Mouse (Mus musculus) liver, adult 2 months (tissue): Measurements from ENCODE around the gene AC192777.2. TPM values are rescaled to one million over a fixed set of nuclear protein-coding genes. Genes with fewer than 3 reads are reported as not detected.
"Not testable (repeated sequence)": the region's sequence is repeated elsewhere in the genome, so short reads cannot be mapped to it uniquely, and the experiment has no call there.

Source experiments
- DNase-seq: peaks from one replicate; pipeline ENCODE4 v3.0.0-alpha.2; 2011; ENCODE audit warnings: low read depth, low spot score; ENCODE audit errors: extremely low read depth
- H3K27ac ChIP-seq: fragments of 200-500 bp; replicated peaks from 2 replicates; pipeline ENCODE4 v1.5.1; 2012; ENCODE audit warnings: low read depth, mild to moderate bottlenecking, control low read depth, inconsistent platforms, low read length; ENCODE audit not compliant: insufficient read depth
- H3K27me3 ChIP-seq: fragments of 200-500 bp; 2 replicates; pipeline ENCODE4 v1.6.1; 2012; ENCODE audit warnings: mild to moderate bottlenecking, moderate library complexity, low read length, inconsistent platforms; ENCODE audit not compliant: control insufficient read depth, insufficient read depth
- H3K36me3 ChIP-seq: fragments of 200-500 bp; 2 replicates; pipeline ENCODE4 v1.6.1; 2012; ENCODE audit warnings: low read length, inconsistent platforms; ENCODE audit not compliant: control insufficient read depth, insufficient read depth
- H3K4me1 ChIP-seq: fragments of 200-500 bp; 2 replicates; pipeline ENCODE4 v1.6.1; 2011; ENCODE audit warnings: low read length; ENCODE audit not compliant: control insufficient read depth, insufficient read depth
- H3K4me3 ChIP-seq: fragments of 200-500 bp; 2 replicates; pipeline ENCODE4 v1.5.1; 2011; ENCODE audit warnings: low read depth, mild to moderate bottlenecking, control low read depth, low read length, moderate library complexity; ENCODE audit not compliant: insufficient read depth
- H3K79me2 ChIP-seq: fragments of 200-500 bp; 2 replicates; pipeline ENCODE4 v1.6.1; 2012; ENCODE audit warnings: inconsistent platforms, mild to moderate bottlenecking, low read length, moderate library complexity; ENCODE audit not compliant: control insufficient read depth, insufficient read depth
- H3K9ac ChIP-seq: fragments of 200-500 bp; 2 replicates; pipeline ENCODE4 v1.6.1; 2012; ENCODE audit warnings: low read depth, mild to moderate bottlenecking, control low read depth, inconsistent platforms, low read length
- WGBS: fragments of 180-500 bp; shearing (Covaris S2); methylation state at CpG from one replicate; pipeline ENCODE4 v1.1.7; 2018; 5-methylcytosine and 5-hydroxymethylcytosine counted together
- polyA plus RNA-seq: library from polyadenylated mRNA; depleted of rRNA; stranded (reverse); fragments of >200 nt; gene quantifications from 2 replicates; pipeline ENCODE4 v1.2.3, GENCODE M21; 2012; rRNA removed
- total RNA-seq: library from RNA; depleted of rRNA; stranded (reverse); fragments of >200 nt; gene quantifications from 2 replicates; pipeline ENCODE4 v1.2.3, GENCODE M21; 2014; rRNA removed

Gene AC192777.2
- not detected in 2 replicates for total RNA-seq
- polyA plus RNA-seq, result not detected in 2 replicates

DNA sequence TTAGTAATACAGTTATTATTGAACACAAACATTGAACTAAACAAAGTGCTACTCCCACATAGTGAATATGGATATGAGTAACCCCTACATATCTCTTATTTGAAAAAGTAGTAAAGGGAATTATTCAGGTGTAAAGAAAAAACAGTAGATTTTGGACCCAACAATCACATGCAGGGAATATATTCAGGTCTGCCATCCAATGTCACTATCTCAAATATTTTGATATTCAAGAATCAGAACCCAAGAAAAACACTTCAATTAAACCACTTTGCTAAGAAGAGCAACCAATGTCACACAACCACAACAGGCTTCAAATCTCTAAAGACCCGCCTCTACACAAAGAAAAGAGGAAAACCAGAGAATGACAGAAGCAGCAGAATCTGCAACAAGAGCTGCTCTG is at the start of gene AC192777.2:
Gene AC192777.2, plus strand, starts transcription at position 301 of the 400 bp plus-strand sequence.
- not testable (repeated sequence) for H3K4me3 ChIP-seq, DNase-seq, H3K27ac ChIP-seq, H3K79me2 ChIP-seq, H3K36me3 ChIP-seq, H3K9ac ChIP-seq, H3K27me3 ChIP-seq, H3K4me1 ChIP-seq
- WGBS, result 73% methylated on average over 1 of the region's 1 CpGs

DNA sequence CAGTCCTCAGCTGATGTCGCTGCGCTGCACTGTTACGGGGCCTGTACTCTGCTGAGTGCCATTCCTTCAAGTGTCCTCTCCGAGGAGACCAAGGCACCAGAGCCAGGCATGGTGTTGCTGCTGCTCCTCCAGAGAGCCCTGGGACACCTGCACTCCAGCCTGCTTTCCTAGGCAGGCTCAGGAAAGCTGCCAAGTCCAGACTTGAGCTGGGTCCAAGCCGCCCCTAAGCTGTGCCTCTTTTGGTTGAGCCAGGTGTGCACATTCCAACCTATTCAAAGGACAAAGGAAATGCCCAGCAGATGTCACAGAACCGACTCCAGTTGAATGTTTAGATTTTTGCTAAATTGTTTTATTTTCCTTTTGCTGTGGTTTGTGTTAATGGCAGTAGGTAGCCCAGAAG is 20.9 kb downstream of the AC192777.2 start:
- H3K9ac ChIP-seq, H3K27ac ChIP-seq, H3K4me3 ChIP-seq, H3K27me3 ChIP-seq, DNase-seq, H3K79me2 ChIP-seq, H3K4me1 ChIP-seq, H3K36me3 ChIP-seq: not testable (repeated sequence)
- 87% methylated on average over 6 of the region's 6 CpGs for WGBS

GRCm38 (mm10) chr17:40116877-40117276 is 21.6 kb downstream of the AC192777.2 start:
- not testable (repeated sequence) for H3K27ac ChIP-seq, H3K79me2 ChIP-seq, H3K9ac ChIP-seq, H3K27me3 ChIP-seq, H3K4me3 ChIP-seq, H3K4me1 ChIP-seq, H3K36me3 ChIP-seq, DNase-seq
- 46% methylated on average over 4 of the region's 4 CpGs for WGBS

Other genes starting within 250 kb of the AC192777.2 start
- gene Esp38, start 144.9 kb upstream of the AC192777.2 start, total RNA-seq, result not detected in 2 replicates
- gene Esp38, start 144.9 kb upstream of the AC192777.2 start, polyA plus RNA-seq, result not detected in 2 replicates
- gene Pgk2, start 113.2 kb downstream of the AC192777.2 start, total RNA-seq, result not detected in 2 replicates
- gene Pgk2, start 113.2 kb downstream of the AC192777.2 start, polyA plus RNA-seq, result not detected in 2 replicates
- gene Crisp3, start 146.8 kb downstream of the AC192777.2 start, total RNA-seq, result not detected in 2 replicates
- not detected in 2 replicates for gene Crisp3, start 146.8 kb downstream of the AC192777.2 start, polyA plus RNA-seq
- not detected in 2 replicates for gene Crisp1, start 223.8 kb downstream of the AC192777.2 start, total RNA-seq
- not detected in 2 replicates for gene Crisp1, start 223.8 kb downstream of the AC192777.2 start, polyA plus RNA-seq